Mouse (Mus musculus) stomach, postnatal 0 days (tissue): ENCODE results near the gene Lypd1.

Experiments
- CTCF ChIP-seq: IDR thresholded peaks from 2 replicates; pipeline ENCODE4 v1.5.1; 2016; ENCODE audit warnings: antibody characterized with exemption, low read depth, mild to moderate bottlenecking, moderate library complexity
- EP300 ChIP-seq: optimal IDR thresholded peaks from 2 replicates; pipeline ENCODE3; 2016; ENCODE audit warnings: antibody characterized with exemption

- TF ChIP-seq CTCF, result no peak
- no peak for TF ChIP-seq EP300
Observed at GRCm38 (mm10) chr1:125870056-125870455, 42.8 kb downstream of the Lypd1 start.
